ENCODE assay signal across 15 mouse cellular contexts in genomic region chr9:42401486-42401885, GRCm38 (mm10). TPM values are rescaled to one million over a fixed set of nuclear protein-coding genes. Genes with fewer than 3 reads are reported as not detected.
DNase-seq lines count a peak whose midpoint lies in the region.
"Had no signal": no experiment of that assay in that cellular context is flagged by ENCODE, and none has a peak within 500 bp of the region (broad histone marks: within the 10 kb centered on the region; RNA-seq: fewer than 3 reads in every experiment).

No protein-coding gene starts in this region.

- DNase-seq in cerebellum, postnatal 10 days = peak; percentile 41 to 54
- no peak for DNase-seq in cerebellum, adult 11 months
- peak; percentile 34 to 42 for DNase-seq in kidney, postnatal 4 days
- DNase-seq in kidney, postnatal 25 days = no peak
- peak; percentile 42 for DNase-seq in left cerebral cortex, postnatal 4 days
- no peak for DNase-seq in left cerebral cortex, postnatal 36 days (ENCODE audit: low spot score in 2 of 2)
- DNase-seq in Muller cell, postnatal 12 days (ENCODE audit: inconsistent ontology term) = peak; percentile 72
- DNase-seq in heart, adult 11 months = no peak
- DNase-seq: adrenal gland, postnatal 10 days; B cell, adult 2 months; cerebellum, adult 8-10 months; gastrocnemius, postnatal 36 days; heart, adult 18-20 months; heart, postnatal 10 days; heart, postnatal 4 days had no signal

- intact Hi-C loops in left cerebral cortex, postnatal 4 days (cut with DNase I) = no loop called here
- intact Hi-C loops in left cerebral cortex, postnatal 36 days (cut with DNase I) = no loop called here

RNA-seq across cellular contexts. Expression of gene Tecta, which starts 1.8 kb away (rescaled TPM):
- total RNA-seq in left cerebral cortex, postnatal 4 days (2021) = 1 to 10 TPM in 1 of 2 experiments, under 1 TPM in 1; 0.70 to 1.1 TPM
- total RNA-seq in left cerebral cortex, postnatal 36 days (2021) = under 1 TPM; 0.20 to 0.50 TPM
- total RNA-seq: heart, adult 18-20 months had no signal

Comparison
In these comparisons a context has a peak if more than half of its experiments do, and no peak if none do; other contexts are left out.
1. DNase-seq: peak in cerebellum, postnatal 10 days (2 of 2), kidney, postnatal 4 days (2 of 2), left cerebral cortex, postnatal 4 days (single experiment) and Muller cell, postnatal 12 days (single experiment); none in cerebellum, adult 11 months (single experiment), kidney, postnatal 25 days (0 of 2), left cerebral cortex, postnatal 36 days (0 of 2) and heart, adult 11 months (single experiment).